Mouse (Mus musculus): ENCODE data around the gene Fnbp1. TPM values are rescaled to one million over a fixed set of nuclear protein-coding genes. Genes with fewer than 3 reads are reported as not detected.
"Not testable (repeated sequence)": the region's sequence is repeated elsewhere in the genome, so short reads cannot be mapped to it uniquely, and the experiment has no call there.

Fnbp1 gene
- polyA plus RNA-seq, 1 experiment = 10.6 TPM

DNA sequence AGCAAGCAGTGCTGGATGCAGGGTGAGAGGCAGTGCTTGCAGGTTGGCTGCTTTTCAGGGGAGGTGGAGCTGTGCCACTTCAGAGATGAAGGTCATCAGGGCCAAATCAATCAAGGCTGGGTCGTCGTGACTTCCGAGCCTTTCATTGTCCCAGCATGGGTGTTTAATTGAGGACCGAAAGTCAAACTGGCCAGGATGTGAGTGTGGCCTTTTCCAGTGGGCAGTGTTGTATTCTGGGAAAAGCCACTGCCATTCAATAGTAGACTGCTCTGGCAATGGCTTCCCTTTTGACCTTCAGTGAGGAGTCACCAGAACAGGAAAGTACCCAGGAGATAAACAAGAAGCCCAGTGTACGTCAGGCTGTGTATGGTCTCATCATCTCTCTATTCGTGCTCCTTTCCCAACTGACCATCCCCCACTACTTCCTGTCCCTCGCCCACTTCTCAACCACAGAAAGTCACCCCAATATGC lies 38.3 kb upstream of the Fnbp1 start:
- Histone ChIP-seq H3K27me3 (ENCODE audit: control insufficient read depth, insufficient read depth, insufficient read length) (no peaks in the 10 kb centered on the region), H3K79me2 (ENCODE audit: control insufficient read depth, insufficient read depth) (no peaks in the 10 kb centered on the region), H3K4me3 (no peak overlapping the region), H3K36me3 (ENCODE audit: control insufficient read depth, insufficient read depth) (peaks cover 47% of the 10 kb centered on the region), H3K4me2 (ENCODE audit: low read depth) (no peak overlapping the region), H3ac (ENCODE audit: control insufficient read depth, insufficient read length) (no peak overlapping the region)
- no peak for TF ChIP-seq USF1 (IDR thresholded peaks at IDR 0.05; ENCODE audit: low read depth)
- TF ChIP-seq MYOD1 (IDR thresholded peaks at IDR 0.05; ENCODE audit: control insufficient read depth in 1 of 3, insufficient read length in 2 of 3, low read depth in 2 of 3) = no peak
- no peak for TF ChIP-seq MYOG (IDR thresholded peaks at IDR 0.05; ENCODE audit: control insufficient read depth in 1 of 3, insufficient read depth in 1 of 3, insufficient read length in 2 of 3, low read depth in 2 of 3)
- TF ChIP-seq POLR2AphosphoS2 (IDR thresholded peaks at IDR 0.05; ENCODE audit: insufficient read length, low read depth) = no peak
- no peak for TF ChIP-seq CEBPB (IDR thresholded peaks at IDR 0.05; ENCODE audit: insufficient read depth, poor library complexity, severe bottlenecking)
- no peak for TF ChIP-seq TCF3 (IDR thresholded peaks at IDR 0.05; ENCODE audit: insufficient read length, low read depth)
- no peak for TF ChIP-seq MAX (IDR thresholded peaks at IDR 0.05; ENCODE audit: low read depth)
- no peak for TF ChIP-seq SRF (IDR thresholded peaks at IDR 0.05; ENCODE audit: control insufficient read depth, insufficient read length, low read depth)
- TF ChIP-seq TCF12 (IDR thresholded peaks at IDR 0.05; ENCODE audit: insufficient read depth, poor library complexity, severe bottlenecking) = no peak
- TF ChIP-seq POLR2A (IDR thresholded peaks at IDR 0.05; ENCODE audit: insufficient read length, low read depth) = no peak
- TF ChIP-seq E2F4 (IDR thresholded peaks at IDR 0.05; ENCODE audit: insufficient read depth) = no peak
- TF ChIP-seq REST (IDR thresholded peaks at IDR 0.05; ENCODE audit: insufficient read depth, insufficient read length) = no peak

DNA sequence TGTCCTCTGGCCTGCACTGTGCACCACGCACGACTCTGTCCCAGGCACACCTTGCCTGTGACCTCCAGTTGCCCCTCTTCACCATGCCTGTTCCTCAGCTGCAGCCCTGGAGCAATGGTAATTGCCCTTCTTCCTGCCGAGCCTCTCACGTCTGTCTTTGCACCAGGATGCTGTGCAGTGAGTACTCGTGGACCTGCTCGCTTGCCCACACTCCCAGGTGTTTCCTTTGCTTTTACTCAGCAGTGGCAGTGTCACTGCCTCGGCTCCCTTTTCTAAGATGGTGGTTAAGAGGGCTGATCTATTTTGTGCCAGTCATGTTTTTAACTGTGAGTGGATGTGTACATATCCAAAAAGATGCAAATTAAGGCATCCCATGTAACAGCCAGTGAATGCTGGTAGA lies 37.7 kb upstream of the Fnbp1 start:
- H3ac ChIP-seq (ENCODE audit: control insufficient read depth, insufficient read length) = no peak overlapping the region
- TF ChIP-seq TCF3 (IDR thresholded peaks at IDR 0.05; ENCODE audit: insufficient read length, low read depth) (no peak), CEBPB (IDR thresholded peaks at IDR 0.05; ENCODE audit: insufficient read depth, poor library complexity, severe bottlenecking) (no peak), POLR2A (IDR thresholded peaks at IDR 0.05; ENCODE audit: insufficient read length, low read depth) (no peak), MYOD1 (IDR thresholded peaks at IDR 0.05; ENCODE audit: control insufficient read depth in 1 of 3, insufficient read length in 2 of 3, low read depth in 2 of 3) (no peak), E2F4 (IDR thresholded peaks at IDR 0.05; ENCODE audit: insufficient read depth) (no peak), POLR2AphosphoS2 (IDR thresholded peaks at IDR 0.05; ENCODE audit: insufficient read length, low read depth) (no peak), MYOG (IDR thresholded peaks at IDR 0.05; ENCODE audit: control insufficient read depth in 1 of 3, insufficient read depth in 1 of 3, insufficient read length in 2 of 3, low read depth in 2 of 3) (no peak), USF1 (IDR thresholded peaks at IDR 0.05; ENCODE audit: low read depth) (no peak), TCF12 (IDR thresholded peaks at IDR 0.05; ENCODE audit: insufficient read depth, poor library complexity, severe bottlenecking) (no peak), MAX (IDR thresholded peaks at IDR 0.05; ENCODE audit: low read depth) (no peak), REST (IDR thresholded peaks at IDR 0.05; ENCODE audit: insufficient read depth, insufficient read length) (no peak), SRF (IDR thresholded peaks at IDR 0.05; ENCODE audit: control insufficient read depth, insufficient read length, low read depth) (no peak)
- H3K4me3 ChIP-seq = no peak overlapping the region
- H3K4me2 ChIP-seq (ENCODE audit: low read depth) = no peak overlapping the region
- H3K36me3 ChIP-seq (ENCODE audit: control insufficient read depth, insufficient read depth) = peaks cover 48% of the 10 kb centered on the region
- H3K27me3 ChIP-seq (ENCODE audit: control insufficient read depth, insufficient read depth, insufficient read length) = no peaks in the 10 kb centered on the region
- no peaks in the 10 kb centered on the region for H3K79me2 ChIP-seq (ENCODE audit: control insufficient read depth, insufficient read depth)

DNA sequence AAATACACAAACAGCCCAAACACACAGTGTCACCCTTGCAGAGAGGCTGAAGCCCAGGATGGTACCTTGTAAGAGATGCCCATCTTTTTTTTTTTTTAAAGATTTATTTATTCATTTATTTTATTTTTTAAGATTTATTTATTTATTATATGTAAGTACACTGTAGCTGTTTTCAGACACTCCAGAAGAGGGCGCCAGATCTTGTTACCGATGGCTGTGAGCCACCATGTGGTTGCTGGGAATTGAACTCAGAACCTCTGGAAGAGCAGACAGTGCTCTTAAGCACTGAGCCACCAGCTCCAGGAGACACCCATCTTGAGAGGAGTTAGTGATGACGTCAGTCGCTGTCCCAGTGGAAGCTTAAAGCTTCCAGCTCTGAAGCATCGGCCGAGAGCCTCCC lies 36.8 kb upstream of the Fnbp1 start:
- H3K36me3 ChIP-seq (ENCODE audit: control insufficient read depth, insufficient read depth) = peaks cover 48% of the 10 kb centered on the region
- H3K79me2 ChIP-seq (ENCODE audit: control insufficient read depth, insufficient read depth); H3K4me2 ChIP-seq (ENCODE audit: low read depth); H3K4me3 ChIP-seq; H3K27me3 ChIP-seq (ENCODE audit: control insufficient read depth, insufficient read depth, insufficient read length); H3ac ChIP-seq (ENCODE audit: control insufficient read depth, insufficient read length): not testable (repeated sequence)

DNA sequence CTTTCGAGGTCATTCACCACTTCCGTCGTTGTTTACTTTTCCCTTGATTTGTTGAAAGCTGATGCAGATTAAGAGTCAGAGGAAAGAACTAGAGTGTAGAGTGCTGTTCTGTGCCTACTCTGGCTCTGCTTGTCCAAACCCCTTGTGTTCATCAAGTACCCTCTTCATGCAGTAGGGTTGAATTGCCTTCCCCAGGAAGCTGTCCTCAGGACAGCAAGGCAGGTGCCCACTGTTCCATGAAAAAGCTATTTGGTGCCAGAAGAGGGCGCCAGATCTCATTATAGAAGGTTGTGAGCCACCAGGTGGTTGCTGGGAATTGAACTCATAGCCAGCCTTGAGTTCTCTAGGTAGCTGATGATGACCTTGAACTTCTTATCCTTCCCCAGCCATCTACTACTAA lies 31.5 kb upstream of the Fnbp1 start:
- Histone ChIP-seq H3K27me3 (ENCODE audit: control insufficient read depth, insufficient read depth, insufficient read length) (no peaks in the 10 kb centered on the region), H3K4me2 (ENCODE audit: low read depth) (no peak overlapping the region), H3K4me3 (no peak overlapping the region), H3K79me2 (ENCODE audit: control insufficient read depth, insufficient read depth) (no peaks in the 10 kb centered on the region), H3K36me3 (ENCODE audit: control insufficient read depth, insufficient read depth) (peaks cover 73% of the 10 kb centered on the region), H3ac (ENCODE audit: control insufficient read depth, insufficient read length) (no peak overlapping the region)
- TF ChIP-seq POLR2A (IDR thresholded peaks at IDR 0.05; ENCODE audit: insufficient read length, low read depth) = no peak
- TF ChIP-seq MYOG (IDR thresholded peaks at IDR 0.05; ENCODE audit: control insufficient read depth in 1 of 3, insufficient read depth in 1 of 3, insufficient read length in 2 of 3, low read depth in 2 of 3) = no peak
- no peak for TF ChIP-seq TCF3 (IDR thresholded peaks at IDR 0.05; ENCODE audit: insufficient read length, low read depth)
- TF ChIP-seq REST (IDR thresholded peaks at IDR 0.05; ENCODE audit: insufficient read depth, insufficient read length) = no peak
- no peak for TF ChIP-seq MYOD1 (IDR thresholded peaks at IDR 0.05; ENCODE audit: control insufficient read depth in 1 of 3, insufficient read length in 2 of 3, low read depth in 2 of 3)
- TF ChIP-seq MAX (IDR thresholded peaks at IDR 0.05; ENCODE audit: low read depth) = no peak
- TF ChIP-seq USF1 (IDR thresholded peaks at IDR 0.05; ENCODE audit: low read depth) = no peak
- no peak for TF ChIP-seq POLR2AphosphoS2 (IDR thresholded peaks at IDR 0.05; ENCODE audit: insufficient read length, low read depth)
- no peak for TF ChIP-seq E2F4 (IDR thresholded peaks at IDR 0.05; ENCODE audit: insufficient read depth)
- no peak for TF ChIP-seq SRF (IDR thresholded peaks at IDR 0.05; ENCODE audit: control insufficient read depth, insufficient read length, low read depth)
- no peak for TF ChIP-seq CEBPB (IDR thresholded peaks at IDR 0.05; ENCODE audit: insufficient read depth, poor library complexity, severe bottlenecking)
- no peak for TF ChIP-seq TCF12 (IDR thresholded peaks at IDR 0.05; ENCODE audit: insufficient read depth, poor library complexity, severe bottlenecking)

DNA sequence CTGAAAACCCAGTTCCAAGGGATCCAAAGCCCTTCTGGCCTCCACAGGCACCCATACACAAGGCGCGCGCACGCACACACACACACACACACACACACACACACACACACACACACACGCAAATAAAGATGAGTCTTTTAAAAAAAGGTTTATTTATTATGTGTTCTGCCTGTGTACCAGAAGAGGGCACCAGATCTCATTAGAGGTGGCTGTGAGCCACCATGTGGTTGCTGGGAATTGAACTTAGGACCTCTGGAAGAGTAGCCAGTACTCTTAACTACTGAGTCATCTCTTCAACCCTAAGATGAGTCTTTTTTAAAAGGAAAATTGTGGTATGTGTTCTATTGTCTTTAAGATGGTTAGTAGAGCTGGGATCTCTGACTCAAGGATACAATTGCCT lies 30.7 kb upstream of the Fnbp1 start:
- Histone ChIP-seq H3K4me3 (no peak overlapping the region), H3ac (ENCODE audit: control insufficient read depth, insufficient read length) (no peak overlapping the region), H3K36me3 (ENCODE audit: control insufficient read depth, insufficient read depth) (peaks cover 66% of the 10 kb centered on the region), H3K4me2 (ENCODE audit: low read depth) (no peak overlapping the region), H3K79me2 (ENCODE audit: control insufficient read depth, insufficient read depth) (no peaks in the 10 kb centered on the region), H3K27me3 (ENCODE audit: control insufficient read depth, insufficient read depth, insufficient read length) (no peaks in the 10 kb centered on the region)
- TF ChIP-seq MAX (IDR thresholded peaks at IDR 0.05; ENCODE audit: low read depth) (no peak), MYOD1 (IDR thresholded peaks at IDR 0.05; ENCODE audit: control insufficient read depth in 1 of 3, insufficient read length in 2 of 3, low read depth in 2 of 3) (no peak), TCF12 (IDR thresholded peaks at IDR 0.05; ENCODE audit: insufficient read depth, poor library complexity, severe bottlenecking) (no peak), USF1 (IDR thresholded peaks at IDR 0.05; ENCODE audit: low read depth) (no peak), REST (IDR thresholded peaks at IDR 0.05; ENCODE audit: insufficient read depth, insufficient read length) (no peak), TCF3 (IDR thresholded peaks at IDR 0.05; ENCODE audit: insufficient read length, low read depth) (no peak), E2F4 (IDR thresholded peaks at IDR 0.05; ENCODE audit: insufficient read depth) (no peak), MYOG (IDR thresholded peaks at IDR 0.05; ENCODE audit: control insufficient read depth in 1 of 3, insufficient read depth in 1 of 3, insufficient read length in 2 of 3, low read depth in 2 of 3) (no peak), CEBPB (IDR thresholded peaks at IDR 0.05; ENCODE audit: insufficient read depth, poor library complexity, severe bottlenecking) (no peak), POLR2AphosphoS2 (IDR thresholded peaks at IDR 0.05; ENCODE audit: insufficient read length, low read depth) (no peak), POLR2A (IDR thresholded peaks at IDR 0.05; ENCODE audit: insufficient read length, low read depth) (no peak), SRF (IDR thresholded peaks at IDR 0.05; ENCODE audit: control insufficient read depth, insufficient read length, low read depth) (no peak)
